Mouse (Mus musculus): ENCODE data around the gene Spata33. TPM values are rescaled to one million over a fixed set of nuclear protein-coding genes. Genes with fewer than 3 reads are reported as not detected.
A peak's percentile ranks its signal among the peaks of the same experiment; 100 is the strongest.

Spata33 gene
- polyA plus RNA-seq, 1 experiment from 2014 or later = 7.7 TPM

DNA sequence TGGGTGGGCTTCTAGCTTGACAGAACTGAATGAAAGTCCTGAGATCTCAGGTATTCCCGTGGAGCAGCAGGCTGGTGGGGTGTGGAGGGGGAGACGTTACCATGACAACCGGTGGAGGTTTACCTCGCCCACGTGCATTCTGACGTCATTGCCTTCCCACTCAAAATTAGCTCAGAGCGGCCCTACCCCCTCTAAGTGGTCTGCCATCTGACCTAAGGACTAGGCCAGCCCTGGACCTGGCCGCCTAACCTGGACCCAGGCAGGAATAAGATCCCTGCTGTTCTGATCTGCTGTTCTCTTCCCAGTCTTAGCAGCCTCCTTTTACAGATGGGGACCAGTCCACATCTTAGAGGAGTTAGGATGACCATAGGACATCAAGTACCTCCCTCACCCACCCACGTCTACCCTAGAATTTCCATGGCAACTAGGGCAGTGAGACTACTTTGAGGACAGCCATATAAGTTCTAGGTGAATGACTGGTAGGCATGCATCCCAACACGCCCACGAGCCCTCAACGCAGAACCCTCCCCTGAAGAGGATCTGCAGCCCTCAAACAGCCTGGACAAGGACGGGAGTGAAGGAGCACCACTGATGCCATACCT, 22.4 kb downstream of the Spata33 start:
- Histone ChIP-seq H3K4me2 (peak overlapping the region; percentile 73), H3K27me3 (peaks cover 45% of the 10 kb centered on the region), H3K4me1 (replicated peaks) (peaks cover 35% of the 10 kb centered on the region), H3K4me3 (peak overlapping the region; percentile 45), H3K36me3 (peaks cover 4% of the 10 kb centered on the region; the same call in 1 of the 2 replicates), H3K27ac (replicated peaks) (no peak overlapping the region), H3K9ac (peak overlapping the region; percentile 69), H3K9me3 (no peaks in the 10 kb centered on the region)
- WGBS = 28% methylated on average over 13 of the region's 13 CpGs
- ATAC-seq (ENCODE audit: low read depth) = no peak

DNA sequence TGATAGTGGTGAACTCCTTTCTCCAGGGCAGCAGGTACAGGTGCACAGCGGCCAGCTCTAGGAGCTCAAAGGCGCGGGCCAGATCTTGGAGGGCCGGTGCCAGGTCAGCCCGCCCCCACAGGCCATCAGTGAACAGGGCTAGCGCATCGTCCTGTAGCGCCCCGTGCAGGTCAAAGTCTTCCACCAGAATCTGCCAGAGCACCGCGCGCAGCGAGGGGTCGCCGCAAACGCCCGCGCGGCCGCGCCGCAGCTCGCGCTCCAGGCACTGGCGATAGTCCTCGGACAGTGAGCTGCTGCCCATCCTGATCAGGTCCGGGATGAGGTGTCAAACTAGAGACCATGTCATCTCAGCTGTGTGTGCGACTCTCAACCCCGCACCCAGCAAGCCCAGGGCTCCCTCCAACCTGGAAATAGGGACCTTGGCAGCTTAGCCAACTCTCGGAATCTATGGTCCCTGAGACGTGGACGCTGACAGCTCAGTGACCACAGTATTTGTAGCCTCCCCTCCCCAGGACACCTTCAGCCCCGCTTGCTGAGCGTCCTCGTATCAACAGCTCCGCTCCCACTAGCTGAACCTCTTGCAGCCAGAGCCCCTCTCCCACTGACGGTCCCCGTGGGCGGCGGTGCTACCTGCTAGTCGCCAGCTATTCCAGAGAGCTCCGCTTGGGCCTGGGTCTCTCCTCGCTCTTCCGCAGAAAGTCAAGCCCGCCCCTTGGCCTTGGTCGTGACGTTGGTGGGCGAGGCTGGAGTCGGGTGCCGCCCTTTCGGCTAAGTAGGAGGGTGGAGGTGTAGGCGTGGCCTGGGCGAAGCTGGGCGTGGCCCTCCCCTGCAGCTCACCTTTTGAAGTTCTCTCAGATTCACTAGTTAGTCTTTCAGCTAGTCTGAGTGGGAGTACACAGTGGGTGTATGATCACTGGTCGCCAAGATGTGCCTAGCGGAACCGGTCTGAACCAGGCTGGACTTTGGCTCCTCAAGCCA, 23.2 kb downstream of the Spata33 start, which contains the start of gene Spata2l:
Spata2l (minus strand) TSS at position 714 of the 978 bp plus-strand sequence.
- no peaks in the 10 kb centered on the region for H3K36me3 ChIP-seq
- 1% methylated on average over 57 of the region's 57 CpGs for WGBS
- no peak within 1 kb of the TSS for H3K27ac ChIP-seq (replicated peaks)
- peak; percentile 80 for ATAC-seq (ENCODE audit: low read depth)
- no peaks in the 10 kb centered on the region for H3K9me3 ChIP-seq
- peak within 1 kb of the TSS; percentile 45 for H3K4me3 ChIP-seq
- peaks cover 35% of the 10 kb centered on the region for H3K4me1 ChIP-seq (replicated peaks)
- peak within 1 kb of the TSS; percentile 73 for H3K4me2 ChIP-seq
- H3K27me3 ChIP-seq = peaks cover 45% of the 10 kb centered on the region
- H3K9ac ChIP-seq = peak within 1 kb of the TSS; percentile 69

DNA sequence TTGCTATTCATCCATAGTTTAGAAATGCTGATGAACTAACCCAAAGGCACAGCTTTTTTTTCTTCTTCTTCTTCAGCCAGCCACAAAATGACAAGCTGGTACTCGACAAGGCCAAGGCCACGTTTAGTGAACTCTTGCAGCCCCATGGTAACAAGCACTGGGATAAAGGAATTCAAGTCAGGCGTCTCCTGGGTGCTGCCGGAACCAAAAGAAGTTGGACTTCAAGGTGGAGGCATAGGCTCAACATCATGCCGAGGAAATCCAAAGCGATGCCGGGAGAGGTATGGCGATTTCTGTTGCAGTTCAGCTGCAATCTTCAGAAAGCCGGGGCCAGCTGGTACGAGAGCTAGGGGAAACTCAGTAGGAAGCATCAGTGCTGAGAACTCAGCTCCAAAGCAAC, 26.8 kb downstream of the Spata33 start:
- H3K4me1 ChIP-seq (replicated peaks) = peaks cover 21% of the 10 kb centered on the region
- H3K27me3 ChIP-seq = peaks cover 26% of the 10 kb centered on the region
- H3K36me3 ChIP-seq = peaks cover 29% of the 10 kb centered on the region
- H3K27ac ChIP-seq (replicated peaks) = no peak overlapping the region
- 83% methylated on average over 10 of the region's 10 CpGs for WGBS
- H3K4me3 ChIP-seq = no peak overlapping the region
- no peaks in the 10 kb centered on the region for H3K9me3 ChIP-seq
- H3K9ac ChIP-seq = no peak overlapping the region
- H3K4me2 ChIP-seq = no peak overlapping the region
- ATAC-seq (ENCODE audit: low read depth) = no peak

- H3K27me3 ChIP-seq = no peaks in the 10 kb centered on the region
- no peaks in the 10 kb centered on the region for H3K4me1 ChIP-seq (replicated peaks)
- no peak overlapping the region for H3K27ac ChIP-seq (replicated peaks)
- ATAC-seq (ENCODE audit: low read depth) = no peak
- H3K4me3 ChIP-seq = no peak overlapping the region
- no peak overlapping the region for H3K9ac ChIP-seq
- 86% methylated on average over 7 of the region's 7 CpGs for WGBS
- no peaks in the 10 kb centered on the region for H3K9me3 ChIP-seq
- H3K36me3 ChIP-seq = peaks cover 58% of the 10 kb centered on the region
- no peak overlapping the region for H3K4me2 ChIP-seq
These were observed 29.7 kb downstream of the Spata33 start for GRCm38 (mm10) chr8:123242107-123242923.

GRCm38 (mm10) chr8:123243053-123243452, 30.4 kb downstream of the Spata33 start:
- WGBS = 72% methylated on average over 11 of the region's 11 CpGs
- H3K27ac ChIP-seq (replicated peaks) = no peak overlapping the region
- H3K4me1 ChIP-seq (replicated peaks) = no peaks in the 10 kb centered on the region
- no peak for ATAC-seq (ENCODE audit: low read depth)
- no peak overlapping the region for H3K4me3 ChIP-seq
- no peak overlapping the region for H3K9ac ChIP-seq
- H3K4me2 ChIP-seq = no peak overlapping the region
- H3K36me3 ChIP-seq = peaks cover 66% of the 10 kb centered on the region
- no peaks in the 10 kb centered on the region for H3K27me3 ChIP-seq
- no peaks in the 10 kb centered on the region for H3K9me3 ChIP-seq

DNA sequence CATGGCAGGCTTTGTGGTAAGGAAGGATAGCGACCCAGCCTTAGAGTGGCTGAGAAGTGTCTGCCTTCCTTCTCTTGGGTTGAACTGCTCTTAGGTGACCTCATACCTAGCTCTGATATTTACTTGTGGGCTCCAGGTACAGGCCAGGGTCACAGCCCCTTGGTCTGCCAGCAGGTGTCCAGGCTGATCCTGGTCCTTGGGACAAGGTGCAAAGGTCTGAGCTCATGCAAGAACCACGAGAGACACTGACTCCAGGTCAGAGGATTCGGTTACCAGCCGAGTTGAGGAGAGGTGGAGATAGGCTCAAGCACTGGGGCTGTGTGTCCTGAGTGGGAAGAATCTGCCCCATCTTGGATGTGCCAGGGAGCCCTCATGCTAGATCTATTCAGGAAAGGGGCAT, 31.8 kb downstream of the Spata33 start:
- Histone ChIP-seq H3K4me2 (no peak overlapping the region), H3K4me3 (no peak overlapping the region), H3K4me1 (replicated peaks) (no peaks in the 10 kb centered on the region), H3K36me3 (peaks cover 79% of the 10 kb centered on the region), H3K9ac (no peak overlapping the region), H3K27ac (replicated peaks) (no peak overlapping the region), H3K9me3 (no peaks in the 10 kb centered on the region), H3K27me3 (no peaks in the 10 kb centered on the region)
- WGBS = 91% methylated on average over 4 of the region's 4 CpGs
- no peak for ATAC-seq (ENCODE audit: low read depth)

DNA sequence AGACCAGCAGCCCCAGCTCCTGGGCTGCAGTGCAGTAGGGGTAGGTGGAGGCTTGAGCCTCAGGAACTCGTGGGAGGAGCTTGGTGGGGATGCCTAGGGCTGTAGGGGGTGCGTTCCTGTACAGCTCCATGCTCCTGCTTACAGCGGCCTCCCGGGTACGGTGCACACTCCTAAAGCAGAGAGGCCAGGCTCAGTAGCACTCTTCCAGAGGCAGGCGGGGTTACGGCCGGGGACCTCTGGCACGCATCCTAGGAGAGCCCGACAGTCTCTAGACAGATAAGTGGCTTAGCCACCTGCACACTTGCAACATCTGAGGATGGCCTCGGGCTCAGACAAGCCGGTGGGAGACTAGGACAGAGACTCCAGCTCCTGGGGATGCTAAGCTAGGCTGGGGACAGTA, 32.9 kb downstream of the Spata33 start:
- no peak overlapping the region for H3K9ac ChIP-seq
- H3K27ac ChIP-seq (replicated peaks) = no peak overlapping the region
- no peaks in the 10 kb centered on the region for H3K9me3 ChIP-seq
- 92% methylated on average over 12 of the region's 12 CpGs for WGBS
- no peak overlapping the region for H3K4me3 ChIP-seq
- H3K4me2 ChIP-seq = no peak overlapping the region
- H3K36me3 ChIP-seq = peaks cover 91% of the 10 kb centered on the region
- H3K4me1 ChIP-seq (replicated peaks) = no peaks in the 10 kb centered on the region
- ATAC-seq (ENCODE audit: low read depth) = no peak
- H3K27me3 ChIP-seq = no peaks in the 10 kb centered on the region

- 94% methylated on average over 6 of the region's 6 CpGs for WGBS
- H3K4me2 ChIP-seq = no peak overlapping the region
- peaks cover 94% of the 10 kb centered on the region for H3K36me3 ChIP-seq
- peaks cover 7% of the 10 kb centered on the region for H3K4me1 ChIP-seq (replicated peaks)
- ATAC-seq (ENCODE audit: low read depth) = no peak
- no peaks in the 10 kb centered on the region for H3K27me3 ChIP-seq
- H3K4me3 ChIP-seq = no peak overlapping the region
- no peaks in the 10 kb centered on the region for H3K9me3 ChIP-seq
- H3K9ac ChIP-seq = no peak overlapping the region
- no peak overlapping the region for H3K27ac ChIP-seq (replicated peaks)
These were observed 35.1 kb downstream of the Spata33 start for GRCm38 (mm10) chr8:123247748-123248147.

- Histone ChIP-seq H3K9ac (no peak overlapping the region), H3K4me1 (replicated peaks) (peaks cover 14% of the 10 kb centered on the region), H3K27me3 (no peaks in the 10 kb centered on the region), H3K36me3 (peaks cover 86% of the 10 kb centered on the region), H3K4me2 (no peak overlapping the region), H3K9me3 (no peaks in the 10 kb centered on the region), H3K4me3 (no peak overlapping the region), H3K27ac (replicated peaks) (no peak overlapping the region)
- ATAC-seq (ENCODE audit: low read depth) = no peak
- WGBS = 92% methylated on average over 8 of the region's 8 CpGs
These were observed 36.0 kb downstream of the Spata33 start for GRCm38 (mm10) chr8:123248596-123248995.

GRCm38 (mm10) chr8:123250940-123251339, 38.3 kb downstream of the Spata33 start:
- H3K36me3 ChIP-seq = peaks cover 67% of the 10 kb centered on the region
- H3K4me2 ChIP-seq = no peak overlapping the region
- no peaks in the 10 kb centered on the region for H3K9me3 ChIP-seq
- no peak overlapping the region for H3K27ac ChIP-seq (replicated peaks)
- peaks cover 27% of the 10 kb centered on the region for H3K4me1 ChIP-seq (replicated peaks)
- 96% methylated on average over 5 of the region's 5 CpGs for WGBS
- H3K4me3 ChIP-seq = no peak overlapping the region
- H3K27me3 ChIP-seq = no peaks in the 10 kb centered on the region
- ATAC-seq (ENCODE audit: low read depth) = no peak
- no peak overlapping the region for H3K9ac ChIP-seq

GRCm38 (mm10) chr8:123252925-123253324, 40.3 kb downstream of the Spata33 start:
- peak overlapping the region; percentile 99 for H3K9ac ChIP-seq
- H3K36me3 ChIP-seq = peaks cover 67% of the 10 kb centered on the region
- WGBS = 71% methylated on average over 4 of the region's 4 CpGs
- peak overlapping the region; percentile 96 for H3K4me2 ChIP-seq
- ATAC-seq (ENCODE audit: low read depth) = no peak
- H3K9me3 ChIP-seq = no peaks in the 10 kb centered on the region
- peaks cover 41% of the 10 kb centered on the region for H3K4me1 ChIP-seq (replicated peaks)
- H3K27me3 ChIP-seq = no peaks in the 10 kb centered on the region
- H3K27ac ChIP-seq (replicated peaks) = peak overlapping the region; percentile 93; the same call in 1 of the 2 replicates
- peak overlapping the region; percentile 98 for H3K4me3 ChIP-seq
